Mouse (Mus musculus): ENCODE results near the gene Cd59b.

DNA sequence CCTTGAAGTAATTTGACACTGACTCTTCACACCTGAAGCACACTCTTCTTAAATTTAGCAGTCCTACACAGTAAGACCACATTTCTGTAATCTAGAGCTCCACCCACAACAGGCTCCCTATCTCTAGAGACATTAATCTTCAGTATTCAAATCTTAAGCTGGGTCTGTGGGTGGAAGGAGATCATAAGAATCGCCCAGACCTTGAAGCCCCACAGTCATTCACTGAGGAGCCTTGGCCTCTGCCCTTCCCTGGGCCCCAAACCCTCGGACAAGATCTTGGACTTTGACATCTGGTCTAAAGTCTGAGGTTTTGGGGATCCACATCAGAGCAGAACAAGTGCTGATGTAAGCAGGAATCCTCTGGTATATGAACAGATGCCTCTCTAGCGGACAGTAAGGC lies 53.9 kb downstream of the Cd59b start:
- TF ChIP-seq POLR2A (IDR thresholded peaks at IDR 0.05; ENCODE audit: low read depth, low read length) (no peak), CTCF (conservative IDR thresholded peaks at IDR 0.05; ENCODE audit: insufficient read depth, insufficient read length, low read depth, low read length) (no peak)
